30 mouse cellular contexts compared by ENCODE assay signal in genomic region chr11:87524780-87525179, GRCm38 (mm10). TPM values are rescaled to one million over a fixed set of nuclear protein-coding genes. Genes with fewer than 3 reads are reported as not detected.
DNase-seq lines count a peak whose midpoint lies in the region; ATAC-seq and TF ChIP-seq lines count a peak whose summit lies in the region.
"Had no signal": no experiment of that assay in that cellular context is flagged by ENCODE, and none has a peak within 500 bp of the region (broad histone marks: within the 10 kb centered on the region; RNA-seq: fewer than 3 reads in every experiment).

No protein-coding gene starts in this region.

- TF ChIP-seq CTCF in brain, embryonic 14.5 days (IDR thresholded peaks at IDR 0.05; ENCODE audit: borderline replicate concordance, extremely low read depth, insufficient read depth, insufficient read length): no peak

- H3K36me3 ChIP-seq in heart, embryonic 14.5 days (ENCODE audit: control insufficient read depth, insufficient read depth, low read length): no peaks in the 10 kb centered on the region
- H3K36me3 ChIP-seq: forebrain, embryonic 15.5 days; hindbrain, embryonic 13.5 days; kidney, embryonic 15.5 days; limb, embryonic 13.5 days; liver, embryonic 12.5 days; midbrain, embryonic 10.5 days had no signal

- no peaks in the 10 kb centered on the region for H3K9me3 ChIP-seq in heart, embryonic 14.5 days (ENCODE audit: control insufficient read depth, low read length)
- H3K9me3 ChIP-seq: forebrain, embryonic 15.5 days; hindbrain, embryonic 13.5 days; kidney, embryonic 15.5 days; limb, embryonic 13.5 days; liver, embryonic 12.5 days; midbrain, embryonic 10.5 days had no signal

- H3K4me3 ChIP-seq in heart, embryonic 14.5 days (ENCODE audit: control insufficient read depth in 1 of 2, insufficient read depth in 1 of 2, low read depth in 1 of 2, low read length in 2 of 2): no peak overlapping the region
- H3K4me3 ChIP-seq: forebrain, embryonic 15.5 days; hindbrain, embryonic 13.5 days; kidney, embryonic 15.5 days; limb, embryonic 13.5 days; liver, embryonic 12.5 days; midbrain, embryonic 10.5 days had no signal

- no peak overlapping the region for H3K4me2 ChIP-seq in heart, embryonic 14.5 days (ENCODE audit: low read length)
- H3K4me2 ChIP-seq: forebrain, embryonic 15.5 days; hindbrain, embryonic 13.5 days; kidney, embryonic 15.5 days; limb, embryonic 13.5 days; liver, embryonic 12.5 days had no signal

- H3K27ac ChIP-seq in heart, embryonic 14.5 days (replicated peaks in 1 of 2; ENCODE audit: control insufficient read depth in 1 of 2, insufficient read depth in 1 of 2, low read depth in 2 of 2, low read length in 2 of 2): peak overlapping the region; percentile 20 to 53; a peak in 3 of 4 replicates
- H3K27ac ChIP-seq: forebrain, embryonic 15.5 days; hindbrain, embryonic 13.5 days; kidney, embryonic 15.5 days; limb, embryonic 13.5 days; liver, embryonic 12.5 days; midbrain, embryonic 10.5 days had no signal

- no peak for ATAC-seq in heart, embryonic 14.5 days (ENCODE audit: insufficient number of reproducible peaks, insufficient read depth, low FRiP score, low read depth)
- ATAC-seq: activated CD4-positive, CD25-positive, alpha-beta regulatory T cell, adult 4 months; forebrain, embryonic 15.5 days; liver, embryonic 12.5 days had no signal

- H3K27me3 ChIP-seq in heart, embryonic 14.5 days (ENCODE audit: control insufficient read depth, insufficient read depth, low read length): no peaks in the 10 kb centered on the region
- H3K27me3 ChIP-seq: forebrain, embryonic 15.5 days; hindbrain, embryonic 13.5 days; kidney, embryonic 15.5 days; limb, embryonic 13.5 days; liver, embryonic 12.5 days had no signal

- TF ChIP-seq POLR2A in brain, embryonic 14.5 days (IDR thresholded peaks at IDR 0.05; ENCODE audit: borderline replicate concordance, extremely low read depth, insufficient read depth, insufficient read length, poor library complexity, severe bottlenecking): no peak

- DNase-seq in heart, adult 9 months (ENCODE audit: low spot score in 2 of 2): no peak
- DNase-seq in lung, postnatal 36 days: peak; percentile 15
- no peak for DNase-seq in lung, adult 18-20 months
- DNase-seq in brain, embryonic 14.5 days (ENCODE audit: low read depth): peak; percentile 13
- peak; percentile 6 for DNase-seq in heart, postnatal 4 days
- no peak for DNase-seq in thymus, postnatal 25 days
- DNase-seq: adrenal gland, adult 8-10 months; cerebellum, adult 9-10 months; kidney, adult 11 months; kidney, postnatal 36 days; layer of hippocampus, postnatal 36 days; lung, adult 2 months; right cerebral cortex, postnatal 25 days; spleen, adult 18-20 months; thymus, postnatal 14 days had no signal

- H3K9ac ChIP-seq in heart, embryonic 14.5 days (ENCODE audit: low read length): no peak overlapping the region
- H3K9ac ChIP-seq: forebrain, embryonic 15.5 days; hindbrain, embryonic 13.5 days; kidney, embryonic 15.5 days; limb, embryonic 13.5 days; liver, embryonic 12.5 days had no signal

- H3K4me1 ChIP-seq in heart, embryonic 14.5 days (ENCODE audit: control insufficient read depth in 2 of 2, insufficient read depth in 2 of 2, low read length in 2 of 2): peaks cover 0 to 4% of the 10 kb centered on the region in 2 experiments; a peak in 1 of 4 replicates
- H3K4me1 ChIP-seq: forebrain, embryonic 15.5 days; hindbrain, embryonic 13.5 days; kidney, embryonic 15.5 days had no signal

RNA-seq across cellular contexts. Expression of gene Gm11492, which starts 41.7 kb away (rescaled TPM):
- polyA plus RNA-seq in heart, embryonic 14.5 days (2014; fragmentation: Nextera tagmentation; extraction: Ambion mirVana): not detected in 2 replicates
- polyA plus RNA-seq in brain, embryonic 14.5 days (2012; rRNA removed): not detected in 2 replicates
- total RNA-seq in heart, postnatal 4 days (2021): not detected
- total RNA-seq: adrenal gland, adult 8-10 months; gastrocnemius, adult 8-10 months; granulocyte monocyte progenitor cell, adult 5-6 weeks; layer of hippocampus, adult 8-10 months; layer of hippocampus, postnatal 36 days; left cerebral cortex, postnatal 10 days had no signal
- polyA plus RNA-seq: activated CD4-positive, CD25-positive, alpha-beta regulatory T cell, adult 4 months; C2C12; embryonic facial prominence, embryonic 14.5 days; forebrain, embryonic 15.5 days; hindbrain, embryonic 13.5 days; kidney, embryonic 15.5 days; limb, embryonic 13.5 days; liver, embryonic 12.5 days; lung, adult 2 months; midbrain, embryonic 10.5 days; neural tube, embryonic 11.5 days had no signal

RNA-seq across cellular contexts. Expression of gene Sept4, which starts 43.9 kb away (rescaled TPM):
- 23.5 and 25.8 TPM in 2 replicates for polyA plus RNA-seq in heart, embryonic 14.5 days (2014; fragmentation: Nextera tagmentation; extraction: Ambion mirVana)
- polyA plus RNA-seq in brain, embryonic 14.5 days (2012; rRNA removed): 17.0 and 19.4 TPM in 2 replicates
- total RNA-seq in heart, postnatal 4 days (2021): 10 to 100 TPM; 65.4 to 68.6 TPM

Comparison
In these comparisons a context has a peak if more than half of its experiments do, and no peak if none do; other contexts are left out.
1. DNase-seq: peak in lung, postnatal 36 days (single experiment), brain, embryonic 14.5 days (single experiment) and heart, postnatal 4 days (single experiment); none in heart, adult 9 months (0 of 2), lung, adult 18-20 months (0 of 2) and thymus, postnatal 25 days (single experiment).